Mouse (Mus musculus): ENCODE results near the gene Gipc1. TPM values are rescaled to one million over a fixed set of nuclear protein-coding genes. Genes with fewer than 3 reads are reported as not detected.

The Gipc1 gene
- polyA plus RNA-seq, 1 experiment from 2014 or later: 46.1 TPM

GRCm38 (mm10) chr8:83611921-83612320, 40.6 kb upstream of the Gipc1 start:
- ATAC-seq: no peak

GRCm38 (mm10) chr8:83613695-83614094, 38.8 kb upstream of the Gipc1 start:
- Histone ChIP-seq H3K9ac (replicated peaks) (no peak overlapping the region), H3K27ac (ENCODE audit: low read depth) (no peak overlapping the region), H3K4me2 (ENCODE audit: low read depth, low read length) (no peak overlapping the region), H3K9me3 (ENCODE audit: low read length) (no peaks in the 10 kb centered on the region), H3K4me1 (ENCODE audit: insufficient read depth) (peaks cover 10% of the 10 kb centered on the region), H3K36me3 (replicated peaks; ENCODE audit: insufficient read depth, low read length) (peaks cover 46% of the 10 kb centered on the region), H3K27me3 (ENCODE audit: insufficient read depth, low read length) (no peaks in the 10 kb centered on the region), H3K4me3 (ENCODE audit: low read depth, low read length) (no peak overlapping the region)
- no peak for ATAC-seq
- TF ChIP-seq CTCF (IDR thresholded peaks at IDR 0.05; ENCODE audit: low read depth) (no peak), EP300 (IDR thresholded peaks at IDR 0.05; ENCODE audit: low read depth) (no peak)
- WGBS (ENCODE audit: insufficient replicate concordance): 93% methylated on average over 4 of the region's 4 CpGs
- DNase-seq: no peak

More at GRCm38 (mm10) chr8:83611921-83612320, 40.6 kb upstream of the Gipc1 start:
- Histone ChIP-seq H3K27ac (ENCODE audit: low read depth) (no peak overlapping the region), H3K9me3 (ENCODE audit: low read length) (no peaks in the 10 kb centered on the region), H3K9ac (replicated peaks) (no peak overlapping the region), H3K4me3 (ENCODE audit: low read depth, low read length) (no peak overlapping the region), H3K4me2 (ENCODE audit: low read depth, low read length) (no peak overlapping the region), H3K36me3 (replicated peaks; ENCODE audit: insufficient read depth, low read length) (peaks cover 46% of the 10 kb centered on the region), H3K27me3 (ENCODE audit: insufficient read depth, low read length) (no peaks in the 10 kb centered on the region), H3K4me1 (ENCODE audit: insufficient read depth) (peaks cover 14% of the 10 kb centered on the region)
- peak; percentile 11 for DNase-seq
- TF ChIP-seq EP300 (IDR thresholded peaks at IDR 0.05; ENCODE audit: low read depth) (no peak), CTCF (IDR thresholded peaks at IDR 0.05; ENCODE audit: low read depth) (no peak)
- WGBS (ENCODE audit: insufficient replicate concordance): 90% methylated on average over 4 of the region's 4 CpGs

GRCm38 (mm10) chr8:83616625-83617024, 35.9 kb upstream of the Gipc1 start:
- DNase-seq: no peak
- H3K27ac ChIP-seq (ENCODE audit: low read depth): no peak overlapping the region
- H3K4me2 ChIP-seq (ENCODE audit: low read depth, low read length): no peak overlapping the region
- no peaks in the 10 kb centered on the region for H3K27me3 ChIP-seq (ENCODE audit: insufficient read depth, low read length)
- ATAC-seq: no peak
- no peak for TF ChIP-seq EP300 (IDR thresholded peaks at IDR 0.05; ENCODE audit: low read depth)
- TF ChIP-seq CTCF (IDR thresholded peaks at IDR 0.05; ENCODE audit: low read depth): no peak
- no peak overlapping the region for H3K9ac ChIP-seq (replicated peaks)
- no peak overlapping the region for H3K4me3 ChIP-seq (ENCODE audit: low read depth, low read length)
- H3K4me1 ChIP-seq (ENCODE audit: insufficient read depth): no peaks in the 10 kb centered on the region
- no peaks in the 10 kb centered on the region for H3K9me3 ChIP-seq (ENCODE audit: low read length)
- peaks cover 25% of the 10 kb centered on the region for H3K36me3 ChIP-seq (replicated peaks; ENCODE audit: insufficient read depth, low read length)

- Histone ChIP-seq H3K9me3 (ENCODE audit: low read length) (no peaks in the 10 kb centered on the region), H3K27ac (ENCODE audit: low read depth) (no peak overlapping the region), H3K27me3 (ENCODE audit: insufficient read depth, low read length) (no peaks in the 10 kb centered on the region), H3K4me3 (ENCODE audit: low read depth, low read length) (no peak overlapping the region), H3K4me1 (ENCODE audit: insufficient read depth) (0 out of 2 replicates have a peak, but pooled peaks cover 1% of the 10 kb centered on the region), H3K36me3 (replicated peaks; ENCODE audit: insufficient read depth, low read length) (peaks cover 21% of the 10 kb centered on the region), H3K9ac (replicated peaks) (no peak overlapping the region), H3K4me2 (ENCODE audit: low read depth, low read length) (no peak overlapping the region)
- 80% methylated on average over 2 of the region's 2 CpGs for WGBS (ENCODE audit: insufficient replicate concordance)
- DNase-seq: peak; percentile 6
- ATAC-seq: no peak
- TF ChIP-seq EP300 (IDR thresholded peaks at IDR 0.05; ENCODE audit: low read depth) (no peak), CTCF (IDR thresholded peaks at IDR 0.05; ENCODE audit: low read depth) (no peak)
Measured at GRCm38 (mm10) chr8:83617111-83617510, 35.4 kb upstream of the Gipc1 start.

- no peaks in the 10 kb centered on the region for H3K9me3 ChIP-seq (ENCODE audit: low read length)
- H3K4me3 ChIP-seq (ENCODE audit: low read depth, low read length): no peak overlapping the region
- 0 out of 2 replicates have a peak, but pooled peaks cover 4% of the 10 kb centered on the region for H3K4me1 ChIP-seq (ENCODE audit: insufficient read depth)
- H3K9ac ChIP-seq (replicated peaks): no peak overlapping the region
- peaks cover 6% of the 10 kb centered on the region for H3K36me3 ChIP-seq (replicated peaks; ENCODE audit: insufficient read depth, low read length)
- no peak overlapping the region for H3K4me2 ChIP-seq (ENCODE audit: low read depth, low read length)
- TF ChIP-seq CTCF (IDR thresholded peaks at IDR 0.05; ENCODE audit: low read depth) (no peak), EP300 (IDR thresholded peaks at IDR 0.05; ENCODE audit: low read depth) (no peak)
- H3K27ac ChIP-seq (ENCODE audit: low read depth): no peak overlapping the region
- ATAC-seq (no peak), DNase-seq (no peak)
- 86% methylated on average over 2 of the region's 2 CpGs for WGBS (ENCODE audit: insufficient replicate concordance)
- H3K27me3 ChIP-seq (ENCODE audit: insufficient read depth, low read length): no peaks in the 10 kb centered on the region
Measured at GRCm38 (mm10) chr8:83618566-83618965, 33.9 kb upstream of the Gipc1 start.

- ATAC-seq (no peak), DNase-seq (no peak)
- Histone ChIP-seq H3K9ac (replicated peaks) (no peak overlapping the region), H3K4me1 (ENCODE audit: insufficient read depth) (0 out of 2 replicates have a peak, but pooled peaks cover 5% of the 10 kb centered on the region), H3K27me3 (ENCODE audit: insufficient read depth, low read length) (no peaks in the 10 kb centered on the region), H3K27ac (ENCODE audit: low read depth) (no peak overlapping the region), H3K9me3 (ENCODE audit: low read length) (no peaks in the 10 kb centered on the region), H3K4me3 (ENCODE audit: low read depth, low read length) (no peak overlapping the region), H3K4me2 (ENCODE audit: low read depth, low read length) (no peak overlapping the region), H3K36me3 (replicated peaks; ENCODE audit: insufficient read depth, low read length) (no peaks in the 10 kb centered on the region)
- WGBS (ENCODE audit: insufficient replicate concordance): 84% methylated on average over 9 of the region's 9 CpGs
- TF ChIP-seq EP300 (IDR thresholded peaks at IDR 0.05; ENCODE audit: low read depth) (no peak), CTCF (IDR thresholded peaks at IDR 0.05; ENCODE audit: low read depth) (no peak)
Measured at GRCm38 (mm10) chr8:83619568-83620285, 32.8 kb upstream of the Gipc1 start.

All from liver, postnatal 0 days (tissue).